Mouse (Mus musculus): ENCODE measurements around the gene Fnbp1.

The Fnbp1 gene

DNA sequence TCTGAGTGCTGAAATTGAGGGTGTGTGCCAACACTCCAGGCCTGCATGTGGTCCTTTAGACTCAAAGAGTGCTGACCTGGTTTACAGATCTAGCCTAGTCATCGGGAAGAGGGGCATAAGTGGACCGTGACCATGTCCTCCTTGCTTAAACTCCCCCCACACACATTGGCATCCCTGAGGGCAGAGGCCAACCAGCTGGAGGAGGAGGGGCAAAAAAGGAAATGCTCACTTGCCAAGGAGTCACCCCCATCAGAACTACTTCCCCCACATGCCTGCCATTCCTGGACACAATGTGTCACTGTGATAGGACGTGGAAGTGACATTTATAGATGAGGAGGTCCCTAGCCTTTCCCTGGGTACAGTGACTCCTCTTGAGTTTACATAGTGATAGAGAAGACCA, 116.3 kb downstream of the Fnbp1 start:
- no peak for DNase-seq (ENCODE audit: low spot score)

DNA sequence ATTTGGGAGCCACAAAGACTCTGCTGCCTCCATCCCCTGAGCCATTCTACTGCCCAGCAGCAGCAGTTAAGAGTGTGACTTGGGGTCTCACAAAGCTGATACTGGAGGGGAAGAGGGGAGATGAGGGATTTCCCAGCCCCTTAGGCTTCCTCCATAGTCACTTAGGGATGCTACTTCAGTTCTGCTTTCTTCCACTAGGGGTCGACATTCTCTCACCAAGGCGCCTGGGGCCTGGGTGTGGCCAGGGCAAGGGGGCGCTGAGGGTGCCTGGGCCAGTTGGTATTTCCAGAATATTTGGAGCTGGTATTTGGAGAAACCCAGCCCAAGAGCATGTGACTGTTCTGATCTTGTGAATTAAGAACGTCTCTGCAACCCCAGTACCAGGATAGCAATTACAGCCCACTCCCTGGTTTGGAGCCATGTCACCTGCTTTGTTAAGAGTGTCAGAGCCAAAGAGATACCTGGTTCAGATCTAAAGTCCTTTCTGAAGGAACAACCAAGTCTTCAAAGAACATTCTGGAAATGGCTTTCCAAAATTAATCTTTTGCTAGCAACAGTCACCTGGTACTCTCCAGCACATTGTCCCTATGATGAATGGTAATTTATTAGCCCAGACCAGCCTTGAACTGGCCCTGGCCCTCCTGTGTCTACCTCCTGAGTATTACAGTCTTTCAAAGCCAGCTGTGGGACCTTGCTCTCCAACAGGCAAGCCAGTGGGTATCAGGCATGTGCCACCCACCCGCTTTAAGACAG, 117.0 kb downstream of the Fnbp1 start:
- peak; percentile 42 for DNase-seq (ENCODE audit: low spot score)

DNA sequence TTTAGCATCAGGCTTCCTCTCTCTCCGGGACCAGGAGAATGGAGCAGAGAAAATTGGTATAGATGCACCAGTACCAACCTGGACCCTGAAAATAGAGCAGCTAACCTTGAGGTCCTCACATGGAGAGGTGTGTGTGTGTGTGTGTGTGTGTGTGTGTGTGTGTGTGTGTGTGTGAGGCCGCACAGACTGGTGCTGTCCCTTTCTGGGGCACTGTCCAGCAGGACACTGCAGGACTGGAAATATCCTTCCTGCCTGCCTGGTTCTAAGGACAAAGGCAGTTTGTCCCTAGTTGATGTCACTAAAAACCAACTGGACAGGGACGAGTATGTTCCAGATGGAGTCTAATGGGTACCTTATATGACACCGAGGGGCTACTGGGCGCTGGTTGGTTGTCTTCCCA, 117.9 kb downstream of the Fnbp1 start:
- DNase-seq (ENCODE audit: low spot score) = no peak

GRCm38 (mm10) chr2:31020202-31020601, 121.6 kb downstream of the Fnbp1 start:
- DNase-seq (ENCODE audit: low spot score) = no peak

GRCm38 (mm10) chr2:31019011-31019410, 122.8 kb downstream of the Fnbp1 start:
- no peak for DNase-seq (ENCODE audit: low spot score)

DNA sequence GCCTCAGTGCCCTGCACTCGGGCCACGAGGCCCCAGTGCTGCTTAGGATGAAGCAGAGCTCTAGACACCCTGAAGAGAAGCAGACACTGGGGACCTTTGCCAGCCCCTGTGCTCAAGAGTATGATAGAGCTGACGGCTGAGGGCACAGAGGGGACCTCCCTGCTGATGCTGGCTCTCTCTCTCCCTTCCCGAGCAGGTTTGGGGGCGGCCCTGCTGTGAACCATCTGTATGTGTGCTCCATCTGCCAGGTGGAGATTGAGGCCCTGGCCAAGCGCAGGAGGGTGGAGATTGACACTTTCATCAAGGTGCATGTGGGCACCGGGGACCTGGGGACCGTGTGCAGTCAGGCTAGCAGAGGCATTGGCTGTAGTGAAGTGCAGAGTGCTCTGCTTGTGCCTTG, 123.3 kb downstream of the Fnbp1 start:
- no peak for DNase-seq (ENCODE audit: low spot score)

DNA sequence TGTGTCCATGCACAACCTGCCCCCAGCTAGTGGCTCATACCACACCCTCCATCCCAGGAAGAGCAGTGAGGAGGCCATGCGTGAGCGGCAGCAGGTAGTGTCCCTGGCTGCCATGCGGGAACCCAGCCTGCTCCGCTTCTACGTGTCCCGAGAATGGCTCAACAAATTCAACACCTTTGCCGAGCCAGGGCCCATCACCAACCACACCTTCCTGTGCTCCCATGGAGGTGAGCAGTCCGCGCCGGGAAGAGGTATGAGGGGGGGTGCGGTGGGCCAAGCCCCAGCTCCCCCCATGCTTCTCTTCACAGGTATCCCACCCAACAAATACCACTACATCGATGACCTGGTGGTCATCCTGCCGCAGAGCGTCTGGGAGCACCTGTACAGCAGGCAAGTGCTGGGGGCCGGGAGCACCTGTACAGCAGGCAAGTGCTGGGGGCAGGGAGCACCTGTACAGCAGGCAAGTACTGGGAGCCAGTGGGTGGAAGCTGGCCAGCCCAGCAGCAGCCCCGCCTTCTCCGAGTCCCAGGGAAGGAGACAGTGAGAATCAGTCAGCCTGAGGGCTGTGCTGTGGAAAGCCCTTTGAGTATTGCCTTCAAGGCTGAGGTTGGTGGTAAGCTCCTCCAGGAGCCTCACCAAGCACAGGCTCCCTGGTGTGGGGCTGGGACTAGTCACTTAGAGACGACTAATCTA, 124.0 kb downstream of the Fnbp1 start:
- no peak for DNase-seq (ENCODE audit: low spot score)

DNA sequence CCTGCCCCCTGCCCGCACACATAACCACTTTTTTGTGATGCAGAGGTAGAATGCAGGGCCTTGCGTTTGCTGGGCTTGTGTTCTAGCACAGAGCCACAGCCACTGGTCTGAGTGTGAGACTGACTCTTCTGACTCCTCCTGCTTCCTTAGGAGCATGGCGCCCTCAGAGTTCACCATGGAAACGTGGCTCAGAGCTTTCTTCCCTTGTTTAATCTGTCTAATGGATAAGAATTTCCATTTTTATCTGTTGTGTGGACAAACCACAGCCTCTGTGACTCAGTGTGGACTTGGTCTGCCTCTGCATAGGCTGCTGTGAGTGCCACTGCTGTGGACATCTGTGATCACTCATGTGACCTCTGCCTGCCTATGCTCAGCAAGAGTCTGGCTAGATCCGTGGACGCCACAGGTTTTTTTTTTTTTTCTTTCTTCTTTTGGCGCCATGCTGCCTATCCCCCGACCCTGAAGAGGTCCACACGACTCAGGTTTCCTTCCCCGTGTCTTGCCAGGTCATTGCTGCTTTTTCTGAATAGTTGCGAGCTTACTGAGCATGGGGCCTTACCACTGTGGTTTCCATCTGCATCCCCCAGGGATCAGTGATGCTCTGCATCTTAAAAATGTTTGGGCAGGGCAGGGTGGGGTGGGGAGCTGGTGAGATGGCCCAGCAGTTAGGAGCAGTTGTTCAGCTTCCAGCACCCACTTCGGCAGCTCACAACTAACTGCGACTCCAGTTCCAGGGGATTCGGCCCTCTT, 128.3 kb downstream of the Fnbp1 start:
- no peak for DNase-seq (ENCODE audit: low spot score)

DNA sequence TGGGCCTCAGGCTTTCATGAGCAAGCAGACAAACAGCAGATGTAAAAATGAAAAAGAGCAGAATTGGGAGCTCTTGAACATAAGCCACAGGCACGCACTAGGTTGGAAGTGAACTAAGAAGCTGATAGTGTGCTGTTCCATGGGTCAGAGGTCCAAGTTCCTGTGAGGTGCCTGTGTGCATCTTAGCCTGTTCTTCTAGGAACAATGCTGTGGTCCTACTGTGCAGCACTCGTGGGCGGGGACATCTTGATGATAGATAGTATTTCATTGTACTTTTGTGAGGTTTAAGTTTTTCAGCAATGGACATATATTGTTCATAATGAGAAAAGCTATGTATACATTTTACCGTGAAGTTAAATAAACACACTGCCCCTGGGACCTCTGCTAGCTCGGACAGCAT, 134.6 kb downstream of the Fnbp1 start:
- no peak for DNase-seq (ENCODE audit: low spot score)

- peak; percentile 41 for DNase-seq (ENCODE audit: low spot score)
Observed at GRCm38 (mm10) chr2:31006434-31006833, 135.4 kb downstream of the Fnbp1 start.

DNA sequence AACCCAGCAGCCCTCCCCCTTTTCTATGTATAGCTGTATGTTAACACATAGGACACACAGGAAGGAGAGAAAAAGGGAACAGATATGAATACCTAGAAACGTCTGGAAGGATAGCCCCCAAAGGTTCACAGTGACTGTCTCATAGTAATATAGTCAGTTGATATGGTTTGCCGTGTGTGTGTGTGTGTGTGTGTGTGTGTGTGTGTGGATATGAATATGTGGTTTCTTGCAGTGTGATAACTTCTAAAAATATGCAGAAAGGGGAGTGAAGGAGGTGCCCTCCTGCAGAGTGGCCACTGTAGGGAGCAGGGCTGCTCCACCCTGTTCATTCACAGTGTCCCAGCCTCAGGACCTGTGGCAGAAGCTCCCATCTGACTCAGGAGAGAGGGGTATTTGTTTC, 136.4 kb downstream of the Fnbp1 start:
- no peak for DNase-seq (ENCODE audit: low spot score)

DNA sequence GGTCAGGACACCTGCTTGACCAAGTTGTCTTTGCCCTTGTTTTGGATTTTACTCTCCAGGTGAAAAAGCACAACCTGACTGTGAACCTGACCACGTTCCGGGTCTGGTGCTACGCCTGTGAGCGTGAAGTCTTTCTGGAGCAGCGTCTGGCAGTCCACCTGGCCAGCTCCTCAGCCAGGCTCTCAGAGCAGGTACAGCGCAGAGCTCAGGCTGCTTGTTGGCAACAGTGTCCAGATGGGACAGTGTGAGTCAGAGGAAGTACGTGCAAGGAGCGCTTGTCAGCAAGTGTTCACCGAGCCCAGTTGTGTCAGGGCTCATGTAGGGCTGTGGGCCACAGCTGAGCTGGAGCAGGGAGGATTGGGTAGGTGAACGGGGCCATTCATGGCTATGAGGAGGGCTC, 139.0 kb downstream of the Fnbp1 start:
- no peak for DNase-seq (ENCODE audit: low spot score)

- DNase-seq (ENCODE audit: low spot score) = no peak
Observed at GRCm38 (mm10) chr2:30998443-30999260, 143.2 kb downstream of the Fnbp1 start.

GRCm38 (mm10) chr2:30995432-30995996, 146.3 kb downstream of the Fnbp1 start:
- DNase-seq (ENCODE audit: low spot score) = no peak

GRCm38 (mm10) chr2:30994853-30995252, 147.0 kb downstream of the Fnbp1 start:
- DNase-seq (ENCODE audit: low spot score) = no peak

- no peak for DNase-seq (ENCODE audit: low spot score)
Observed at GRCm38 (mm10) chr2:30990221-30990620, 151.6 kb downstream of the Fnbp1 start.

GRCm38 (mm10) chr2:30985111-30986020, 156.4 kb downstream of the Fnbp1 start:
- DNase-seq (ENCODE audit: low spot score) = peak; percentile 25

DNA sequence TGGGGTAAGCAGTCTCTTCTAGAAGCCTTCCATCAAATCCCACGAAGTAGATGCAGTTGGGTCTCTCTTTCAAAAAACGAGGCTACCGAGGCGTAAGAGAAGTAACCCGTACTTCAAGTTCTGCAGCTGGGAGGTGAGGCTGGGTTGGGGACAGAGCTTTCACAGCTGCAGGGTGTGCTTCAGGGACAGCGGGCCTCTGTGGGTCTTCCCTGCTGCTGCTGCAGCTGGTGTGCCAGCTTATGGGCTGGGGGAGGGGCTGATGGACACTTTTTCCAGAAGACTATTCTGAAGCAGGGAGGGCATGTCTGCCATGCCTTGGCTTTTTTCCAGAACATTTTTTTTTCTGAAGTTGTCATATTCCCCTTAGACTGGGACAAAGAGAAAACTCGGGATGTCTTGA, 158.8 kb downstream of the Fnbp1 start:
- DNase-seq (ENCODE audit: low spot score) = no peak

DNA sequence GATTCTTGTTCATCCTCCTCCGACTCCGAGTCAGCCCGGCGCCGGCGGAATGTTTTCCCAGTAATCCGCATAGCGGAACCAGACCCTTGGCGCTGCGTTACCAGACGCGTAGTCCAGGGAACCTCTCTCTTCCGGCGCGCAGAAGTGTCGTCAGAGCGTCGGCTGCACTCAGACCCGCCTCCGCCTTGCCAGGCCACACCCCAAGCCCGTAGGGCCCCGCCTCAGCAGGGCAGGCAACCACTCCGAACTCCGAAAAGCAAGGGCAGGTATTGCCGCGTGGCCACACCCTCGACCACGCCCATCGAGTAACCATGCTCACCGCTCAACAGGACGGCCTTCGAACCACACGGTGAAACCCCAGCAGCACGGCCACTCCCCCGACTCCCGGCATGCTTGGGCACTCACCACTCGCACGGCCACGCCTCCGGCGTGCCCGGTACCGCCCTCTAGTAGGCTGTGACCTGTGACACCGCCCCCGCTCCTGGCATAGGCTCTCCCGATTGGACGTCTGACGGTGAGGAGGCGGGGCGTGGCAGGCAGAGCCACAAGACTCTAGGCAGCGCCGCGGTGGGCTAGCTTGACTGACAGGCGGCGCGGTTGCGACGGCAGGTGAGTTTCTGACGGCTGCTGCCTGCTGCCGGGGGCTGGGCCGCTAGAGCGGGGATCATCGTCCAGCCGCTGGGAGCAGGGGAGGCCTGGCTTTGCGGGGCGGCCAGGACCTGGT, 159.9 kb downstream of the Fnbp1 start, which contains the start of the genes BC005624 and Usp20:
Gene BC005624 (minus strand): TSS at position 412 of the 724 bp plus-strand sequence.
Gene Usp20 (plus strand): TSS at position 490 of the 724 bp plus-strand sequence.
- DNase-seq (ENCODE audit: low spot score) = peak; percentile 100

Measured in spleen, adult 12 weeks (tissue).